Mouse (Mus musculus): ENCODE results near the gene Fbxw17. TPM values are rescaled to one million over a fixed set of nuclear protein-coding genes. Genes with fewer than 3 reads are reported as not detected.
A peak's percentile ranks its signal among the peaks of the same experiment; 100 is the strongest.
"Not testable (repeated sequence)": the region's sequence is repeated elsewhere in the genome, so short reads cannot be mapped to it uniquely, and the experiment has no call there.

Fbxw17 gene
- polyA plus RNA-seq (2011; ENCODE audit: insufficient read depth, insufficient read length, low read depth, missing spikeins), result 18.8 and 27.5 TPM in 2 replicates

- peak within 1 kb of the TSS; percentile 41 for H3K9ac ChIP-seq (ENCODE audit: low read depth, poor library complexity, severe bottlenecking)
- H3K4me3 ChIP-seq (ENCODE audit: low read depth, low read length), result peak within 1 kb of the TSS; percentile 70
- H3K4me1 ChIP-seq (ENCODE audit: control insufficient read depth, insufficient read depth, low read length), result peaks cover 2% of the 10 kb centered on the region
- no peaks in the 10 kb centered on the region; the same call in 1 of the 2 replicates for H3K36me3 ChIP-seq (ENCODE audit: control insufficient read depth, insufficient read depth, low read length, poor library complexity, severe bottlenecking)
- no peak within 1 kb of the TSS for H3K27ac ChIP-seq (ENCODE audit: insufficient read depth, low read length)
- TF ChIP-seq EP300 (IDR thresholded peaks at IDR 0.05; ENCODE audit: insufficient read depth, low read depth, low read length) (no peak), POLR2A (IDR thresholded peaks at IDR 0.05; ENCODE audit: insufficient read depth, low read length) (peak; percentile 32), CTCF (IDR thresholded peaks at IDR 0.05; ENCODE audit: low read depth, low read length) (no peak)
- no peaks in the 10 kb centered on the region for H3K27me3 ChIP-seq (ENCODE audit: control insufficient read depth, insufficient read depth, low read length, poor library complexity, severe bottlenecking)
- no peaks in the 10 kb centered on the region for H3K9me3 ChIP-seq (replicated peaks; ENCODE audit: control insufficient read depth, insufficient read depth, low read length, poor library complexity, severe bottlenecking)
These were observed at the start of gene Fbxw17 for GRCm38 (mm10) chr13:50417389-50418183. TSS of gene Fbxw17 (plus strand) at chr13:50417864.

GRCm38 (mm10) chr13:50372934-50373705, 44.5 kb upstream of the Fbxw17 start:
- not testable (repeated sequence) for H3K9me3 ChIP-seq (replicated peaks; ENCODE audit: control insufficient read depth, insufficient read depth, low read length, poor library complexity, severe bottlenecking); H3K4me3 ChIP-seq (ENCODE audit: low read depth, low read length); H3K9ac ChIP-seq (ENCODE audit: low read depth, poor library complexity, severe bottlenecking); H3K36me3 ChIP-seq (ENCODE audit: control insufficient read depth, insufficient read depth, low read length, poor library complexity, severe bottlenecking); H3K4me1 ChIP-seq (ENCODE audit: control insufficient read depth, insufficient read depth, low read length); H3K27me3 ChIP-seq (ENCODE audit: control insufficient read depth, insufficient read depth, low read length, poor library complexity, severe bottlenecking)
- peak overlapping the region; percentile 81 for H3K27ac ChIP-seq (ENCODE audit: insufficient read depth, low read length)
- TF ChIP-seq EP300 (IDR thresholded peaks at IDR 0.05; ENCODE audit: insufficient read depth, low read depth, low read length), result peak; percentile 79; the same call in 1 of the 2 replicates

- H3K36me3 ChIP-seq (ENCODE audit: control insufficient read depth, insufficient read depth, low read length, poor library complexity, severe bottlenecking); H3K27me3 ChIP-seq (ENCODE audit: control insufficient read depth, insufficient read depth, low read length, poor library complexity, severe bottlenecking); H3K9ac ChIP-seq (ENCODE audit: low read depth, poor library complexity, severe bottlenecking); H3K4me1 ChIP-seq (ENCODE audit: control insufficient read depth, insufficient read depth, low read length); H3K4me3 ChIP-seq (ENCODE audit: low read depth, low read length): not testable (repeated sequence)
- H3K9me3 ChIP-seq (replicated peaks; ENCODE audit: control insufficient read depth, insufficient read depth, low read length, poor library complexity, severe bottlenecking), result peaks cover 27% of the 10 kb centered on the region
- peak overlapping the region; percentile 71 for H3K27ac ChIP-seq (ENCODE audit: insufficient read depth, low read length)
These were observed 28.5 kb upstream of the Fbxw17 start for GRCm38 (mm10) chr13:50389146-50389545.

GRCm38 (mm10) chr13:50418421-50418820, 757 bp downstream of the Fbxw17 start:
- Histone ChIP-seq H3K27ac (ENCODE audit: insufficient read depth, low read length) (no peak overlapping the region), H3K9ac (ENCODE audit: low read depth, poor library complexity, severe bottlenecking) (peak overlapping the region; percentile 41), H3K27me3 (ENCODE audit: control insufficient read depth, insufficient read depth, low read length, poor library complexity, severe bottlenecking) (no peaks in the 10 kb centered on the region), H3K36me3 (ENCODE audit: control insufficient read depth, insufficient read depth, low read length, poor library complexity, severe bottlenecking) (peaks cover 2% of the 10 kb centered on the region), H3K4me1 (ENCODE audit: control insufficient read depth, insufficient read depth, low read length) (peaks cover 2% of the 10 kb centered on the region), H3K9me3 (replicated peaks; ENCODE audit: control insufficient read depth, insufficient read depth, low read length, poor library complexity, severe bottlenecking) (no peaks in the 10 kb centered on the region), H3K4me3 (ENCODE audit: low read depth, low read length) (peak overlapping the region; percentile 70)
- no peak for TF ChIP-seq EP300 (IDR thresholded peaks at IDR 0.05; ENCODE audit: insufficient read depth, low read depth, low read length)

- Histone ChIP-seq H3K27me3 (ENCODE audit: control insufficient read depth, insufficient read depth, low read length, poor library complexity, severe bottlenecking) (no peaks in the 10 kb centered on the region), H3K4me3 (ENCODE audit: low read depth, low read length) (no peak overlapping the region), H3K4me1 (ENCODE audit: control insufficient read depth, insufficient read depth, low read length) (no peaks in the 10 kb centered on the region), H3K9ac (ENCODE audit: low read depth, poor library complexity, severe bottlenecking) (no peak overlapping the region), H3K27ac (ENCODE audit: insufficient read depth, low read length) (no peak overlapping the region), H3K36me3 (ENCODE audit: control insufficient read depth, insufficient read depth, low read length, poor library complexity, severe bottlenecking) (peaks cover 18% of the 10 kb centered on the region), H3K9me3 (replicated peaks; ENCODE audit: control insufficient read depth, insufficient read depth, low read length, poor library complexity, severe bottlenecking) (no peaks in the 10 kb centered on the region)
- TF ChIP-seq CTCF (IDR thresholded peaks at IDR 0.05; ENCODE audit: low read depth, low read length) (no peak), EP300 (IDR thresholded peaks at IDR 0.05; ENCODE audit: insufficient read depth, low read depth, low read length) (no peak), POLR2A (IDR thresholded peaks at IDR 0.05; ENCODE audit: insufficient read depth, low read length) (no peak)
These were observed 6.1 kb downstream of the Fbxw17 start for GRCm38 (mm10) chr13:50423625-50424209.

GRCm38 (mm10) chr13:50424517-50424916, 6.9 kb downstream of the Fbxw17 start:
- no peak overlapping the region for H3K27ac ChIP-seq (ENCODE audit: insufficient read depth, low read length)
- H3K9me3 ChIP-seq (replicated peaks; ENCODE audit: control insufficient read depth, insufficient read depth, low read length, poor library complexity, severe bottlenecking), result no peaks in the 10 kb centered on the region
- TF ChIP-seq CTCF (IDR thresholded peaks at IDR 0.05; ENCODE audit: low read depth, low read length) (no peak), POLR2A (IDR thresholded peaks at IDR 0.05; ENCODE audit: insufficient read depth, low read length) (no peak), EP300 (IDR thresholded peaks at IDR 0.05; ENCODE audit: insufficient read depth, low read depth, low read length) (no peak)
- H3K4me3 ChIP-seq (ENCODE audit: low read depth, low read length), result no peak overlapping the region
- H3K4me1 ChIP-seq (ENCODE audit: control insufficient read depth, insufficient read depth, low read length), result no peaks in the 10 kb centered on the region
- H3K36me3 ChIP-seq (ENCODE audit: control insufficient read depth, insufficient read depth, low read length, poor library complexity, severe bottlenecking), result peaks cover 19% of the 10 kb centered on the region
- no peaks in the 10 kb centered on the region for H3K27me3 ChIP-seq (ENCODE audit: control insufficient read depth, insufficient read depth, low read length, poor library complexity, severe bottlenecking)
- no peak overlapping the region for H3K9ac ChIP-seq (ENCODE audit: low read depth, poor library complexity, severe bottlenecking)
